Mouse (Mus musculus): Measurements from ENCODE around the gene Aebp2. TPM values are rescaled to one million over a fixed set of nuclear protein-coding genes. Genes with fewer than 3 reads are reported as not detected.
"Not testable (repeated sequence)": the region's sequence is repeated elsewhere in the genome, so short reads cannot be mapped to it uniquely, and the experiment has no call there.

The Aebp2 gene
- 6.1 and 6.5 TPM in 2 replicates for polyA plus RNA-seq (2016; fragmentation: Nextera tagmentation; extraction: Ambion mirVana)

DNA sequence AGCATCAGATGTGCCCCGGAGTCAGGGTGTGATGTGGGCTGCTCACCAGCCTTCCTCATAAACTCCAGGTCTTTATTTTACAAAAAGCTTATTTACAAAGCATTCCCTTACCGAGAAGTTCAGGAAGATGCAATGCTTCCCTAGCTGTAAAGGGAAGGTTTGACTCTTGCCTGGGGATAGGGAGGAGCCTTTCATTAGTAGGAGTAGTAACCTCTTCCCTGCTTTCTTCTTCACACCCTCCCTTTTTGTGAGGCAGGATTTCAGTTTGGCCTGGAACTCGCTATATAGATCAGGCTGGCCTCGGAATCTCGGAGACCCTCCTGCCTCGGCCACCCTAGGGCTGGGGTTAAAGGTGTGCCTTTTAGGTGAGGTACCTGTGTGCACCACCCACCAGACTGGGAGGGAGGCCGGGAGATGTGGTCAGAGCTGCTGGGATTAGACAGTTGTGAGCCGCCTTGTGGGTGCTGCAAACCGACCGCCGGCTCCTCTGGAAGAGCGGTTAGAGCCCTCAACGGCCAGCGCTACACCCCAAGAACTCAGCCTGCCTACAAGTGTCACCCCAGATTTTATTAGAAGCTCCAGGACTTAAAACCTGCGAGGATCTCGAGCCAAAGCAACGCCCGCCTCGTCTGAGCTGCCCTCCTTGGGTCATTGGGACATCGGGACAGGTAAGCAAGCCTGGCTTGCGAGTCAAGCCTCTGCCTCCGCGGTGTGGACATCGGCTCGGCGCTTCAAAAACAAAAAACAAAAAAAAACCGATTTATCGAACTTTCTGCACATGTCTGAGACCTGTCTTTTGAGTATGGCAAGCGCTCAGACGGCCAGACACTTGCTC is at the start of gene Aebp2:
Aebp2 (plus strand) TSS at position 273 of the 835 bp plus-strand sequence.
- WGBS (ENCODE audit: insufficient replicate concordance), result 41% methylated on average over 30 of the region's 30 CpGs

GRCm38 (mm10) chr6:140574943-140575342 is 47.5 kb upstream of the Aebp2 start:
- no peak for ATAC-seq
- Histone ChIP-seq H3K27ac (no peak overlapping the region), H3K36me3 (peaks cover 42% of the 10 kb centered on the region), H3K9ac (no peak overlapping the region), H3K9me3 (replicated peaks) (no peaks in the 10 kb centered on the region), H3K4me1 (0 out of 2 replicates have a peak, but pooled peaks cover 7% of the 10 kb centered on the region), H3K27me3 (replicated peaks) (no peaks in the 10 kb centered on the region), H3K4me3 (no peak overlapping the region), H3K4me2 (no peak overlapping the region)
- 77% methylated on average over 3 of the region's 3 CpGs for WGBS (ENCODE audit: insufficient replicate concordance)

More for the DNA sequence above, at the start of gene Aebp2:
- Histone ChIP-seq H3K4me1 (peaks cover 39% of the 10 kb centered on the region), H3K4me3 (peak within 1 kb of the TSS; percentile 90), H3K27me3 (replicated peaks) (peaks cover 6% of the 10 kb centered on the region; the same call in 1 of the 2 replicates), H3K9ac (peak within 1 kb of the TSS; percentile 93), H3K4me2 (peak within 1 kb of the TSS; percentile 98), H3K27ac (peak within 1 kb of the TSS; percentile 89), H3K36me3 (0 out of 2 replicates have a peak, but pooled peaks cover 5% of the 10 kb centered on the region), H3K9me3 (replicated peaks) (no peaks in the 10 kb centered on the region)
- no peak for ATAC-seq

DNA sequence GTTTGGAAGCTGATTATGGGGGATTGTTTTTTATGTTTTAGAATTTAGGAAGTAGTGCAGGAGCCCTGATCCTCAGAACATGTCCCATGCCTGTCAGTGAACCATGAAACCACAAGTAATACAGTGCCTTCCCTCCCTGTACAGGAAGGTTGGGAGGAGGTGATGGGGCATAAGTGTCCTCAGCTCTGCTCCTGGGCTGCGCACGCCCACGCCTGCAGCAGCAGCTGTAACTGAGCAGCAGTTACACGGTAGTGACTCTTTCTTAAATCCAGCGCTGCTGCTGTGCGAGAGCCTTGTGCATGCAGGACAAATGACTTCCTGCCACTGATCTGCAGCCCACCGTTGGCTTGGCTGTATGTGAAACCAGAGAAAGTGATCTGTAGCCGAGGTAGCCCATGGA is 46.3 kb upstream of the Aebp2 start:
- no peak for ATAC-seq

GRCm38 (mm10) chr6:140576961-140577821 is 45.3 kb upstream of the Aebp2 start:
- Histone ChIP-seq H3K4me1 (0 out of 2 replicates have a peak, but pooled peaks cover 7% of the 10 kb centered on the region), H3K27ac (no peak overlapping the region), H3K9me3 (replicated peaks) (no peaks in the 10 kb centered on the region), H3K4me2 (no peak overlapping the region), H3K36me3 (peaks cover 29% of the 10 kb centered on the region; the same call in 1 of the 2 replicates), H3K9ac (no peak overlapping the region), H3K27me3 (replicated peaks) (no peaks in the 10 kb centered on the region), H3K4me3 (no peak overlapping the region)
- no peak for ATAC-seq
- WGBS (ENCODE audit: insufficient replicate concordance), result 67% methylated on average over 18 of the region's 18 CpGs

More for the DNA sequence above, 46.3 kb upstream of the Aebp2 start:
- Histone ChIP-seq H3K4me1 (0 out of 2 replicates have a peak, but pooled peaks cover 7% of the 10 kb centered on the region), H3K36me3 (peaks cover 35% of the 10 kb centered on the region; the same call in 1 of the 2 replicates), H3K4me3 (no peak overlapping the region), H3K9me3 (replicated peaks) (no peaks in the 10 kb centered on the region), H3K27ac (no peak overlapping the region), H3K27me3 (replicated peaks) (no peaks in the 10 kb centered on the region), H3K4me2 (no peak overlapping the region), H3K9ac (no peak overlapping the region)
- 70% methylated on average over 8 of the region's 8 CpGs for WGBS (ENCODE audit: insufficient replicate concordance)

DNA sequence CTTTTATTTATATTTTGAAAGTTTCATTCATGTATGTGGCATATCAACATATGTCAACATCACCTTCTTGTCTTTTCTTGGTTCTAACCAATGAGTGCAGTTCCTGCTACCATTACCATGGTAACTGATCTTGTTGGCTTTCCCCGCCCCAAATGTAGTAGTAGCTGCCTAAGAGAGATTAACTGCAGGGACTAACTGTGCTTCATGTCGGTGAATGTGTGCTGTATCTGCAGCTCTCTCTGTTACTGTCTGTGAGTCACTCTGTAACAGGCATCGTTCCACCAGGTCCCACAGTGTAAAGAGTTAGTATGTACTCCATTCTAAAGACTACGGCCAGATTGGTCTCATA is 44.7 kb upstream of the Aebp2 start:
- no peak overlapping the region for H3K27ac ChIP-seq
- no peak overlapping the region for H3K9ac ChIP-seq
- H3K9me3 ChIP-seq (replicated peaks), result no peaks in the 10 kb centered on the region
- 0 out of 2 replicates have a peak, but pooled peaks have one; percentile 37 for ATAC-seq
- no peaks in the 10 kb centered on the region for H3K27me3 ChIP-seq (replicated peaks)
- 0 out of 2 replicates have a peak, but pooled peaks cover 7% of the 10 kb centered on the region for H3K4me1 ChIP-seq
- no peak overlapping the region for H3K4me2 ChIP-seq
- WGBS (ENCODE audit: insufficient replicate concordance), result 66% methylated on average over 4 of the region's 4 CpGs
- H3K4me3 ChIP-seq, result no peak overlapping the region
- H3K36me3 ChIP-seq, result peaks cover 26% of the 10 kb centered on the region; the same call in 1 of the 2 replicates

DNA sequence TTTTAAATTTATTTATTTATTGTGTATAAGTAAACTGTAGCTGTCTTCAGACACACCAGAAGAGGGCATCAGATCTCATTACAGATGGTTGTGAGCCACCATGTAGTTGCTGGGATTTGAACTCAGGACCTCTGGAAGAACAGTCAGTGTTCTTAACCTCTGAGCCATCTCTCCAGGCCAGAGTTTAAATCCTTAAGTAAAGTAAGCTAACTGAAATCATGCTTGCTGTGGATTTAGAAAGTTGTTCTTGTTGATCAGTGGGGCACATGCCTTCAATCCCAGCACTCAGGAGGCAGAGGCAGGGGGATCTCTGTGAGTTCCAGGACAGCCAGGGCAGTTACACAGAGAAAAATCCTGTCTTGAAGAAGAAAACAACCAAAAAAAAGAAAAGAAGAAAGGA is 43.5 kb upstream of the Aebp2 start:
- not testable (repeated sequence) for H3K9me3 ChIP-seq (replicated peaks); H3K9ac ChIP-seq; H3K27me3 ChIP-seq (replicated peaks); H3K4me1 ChIP-seq; ATAC-seq; H3K27ac ChIP-seq; H3K4me3 ChIP-seq; H3K4me2 ChIP-seq
- peaks cover 22% of the 10 kb centered on the region; the same call in 1 of the 2 replicates for H3K36me3 ChIP-seq

DNA sequence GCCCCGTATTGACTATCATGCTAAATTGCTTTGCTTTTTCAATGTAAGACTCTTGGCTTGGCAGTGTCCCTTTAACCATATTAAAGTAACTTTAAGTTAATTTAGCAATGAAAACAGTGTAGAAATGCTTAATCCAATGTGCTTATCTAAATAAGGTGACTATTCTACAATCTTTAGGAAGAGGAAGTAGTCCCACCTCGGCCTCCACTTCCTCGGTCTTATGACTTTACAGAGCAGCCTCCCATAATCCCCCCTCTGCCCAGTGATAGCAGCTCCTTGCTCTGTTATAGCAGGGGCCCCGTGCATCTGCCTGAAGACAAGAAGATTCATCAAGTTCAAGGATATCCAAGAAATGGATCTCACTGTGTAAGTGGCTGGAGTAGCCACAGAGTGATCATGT is 42.3 kb upstream of the Aebp2 start:
- no peaks in the 10 kb centered on the region for H3K9me3 ChIP-seq (replicated peaks)
- peaks cover 22% of the 10 kb centered on the region; the same call in 1 of the 2 replicates for H3K36me3 ChIP-seq
- H3K4me2 ChIP-seq, result no peak overlapping the region
- no peak overlapping the region for H3K4me3 ChIP-seq
- no peak overlapping the region for H3K9ac ChIP-seq
- no peak for ATAC-seq
- no peak overlapping the region for H3K27ac ChIP-seq
- H3K27me3 ChIP-seq (replicated peaks), result no peaks in the 10 kb centered on the region
- 42% methylated on average over 4 of the region's 4 CpGs for WGBS (ENCODE audit: insufficient replicate concordance)
- 0 out of 2 replicates have a peak, but pooled peaks cover 7% of the 10 kb centered on the region for H3K4me1 ChIP-seq

- Histone ChIP-seq H3K4me1 (no peaks in the 10 kb centered on the region), H3K4me3 (no peak overlapping the region), H3K27me3 (replicated peaks) (no peaks in the 10 kb centered on the region), H3K9ac (no peak overlapping the region), H3K9me3 (replicated peaks) (no peaks in the 10 kb centered on the region), H3K27ac (no peak overlapping the region), H3K36me3 (peaks cover 49% of the 10 kb centered on the region), H3K4me2 (no peak overlapping the region)
- ATAC-seq, result no peak
- WGBS (ENCODE audit: insufficient replicate concordance), result 78% methylated on average over 8 of the region's 8 CpGs
These were observed 35.7 kb upstream of the Aebp2 start for GRCm38 (mm10) chr6:140586714-140587259.

GRCm38 (mm10) chr6:140591331-140591730 is 31.1 kb upstream of the Aebp2 start:
- H3K27ac ChIP-seq, result no peak overlapping the region
- no peaks in the 10 kb centered on the region for H3K9me3 ChIP-seq (replicated peaks)
- no peaks in the 10 kb centered on the region for H3K27me3 ChIP-seq (replicated peaks)
- 74% methylated on average over 5 of the region's 5 CpGs for WGBS (ENCODE audit: insufficient replicate concordance)
- H3K4me2 ChIP-seq, result no peak overlapping the region
- no peak overlapping the region for H3K9ac ChIP-seq
- ATAC-seq, result no peak
- no peak overlapping the region for H3K4me3 ChIP-seq
- H3K4me1 ChIP-seq, result no peaks in the 10 kb centered on the region
- H3K36me3 ChIP-seq, result peaks cover 55% of the 10 kb centered on the region

- WGBS (ENCODE audit: insufficient replicate concordance), result 81% methylated on average over 8 of the region's 8 CpGs
- ATAC-seq, result no peak
These were observed 29.8 kb upstream of the Aebp2 start for GRCm38 (mm10) chr6:140592713-140593112.

GRCm38 (mm10) chr6:140593420-140594170 is 28.9 kb upstream of the Aebp2 start:
- Histone ChIP-seq H3K9ac (no peak overlapping the region), H3K27me3 (replicated peaks) (no peaks in the 10 kb centered on the region), H3K4me3 (no peak overlapping the region), H3K9me3 (replicated peaks) (no peaks in the 10 kb centered on the region), H3K36me3 (peaks cover 40% of the 10 kb centered on the region), H3K4me1 (no peaks in the 10 kb centered on the region), H3K27ac (no peak overlapping the region), H3K4me2 (no peak overlapping the region)
- no peak for ATAC-seq
- 82% methylated on average over 17 of the region's 17 CpGs for WGBS (ENCODE audit: insufficient replicate concordance)

More at GRCm38 (mm10) chr6:140592713-140593112, 29.8 kb upstream of the Aebp2 start:
- H3K4me1 ChIP-seq, result no peaks in the 10 kb centered on the region
- no peaks in the 10 kb centered on the region for H3K9me3 ChIP-seq (replicated peaks)
- H3K9ac ChIP-seq, result no peak overlapping the region
- H3K27ac ChIP-seq, result no peak overlapping the region
- H3K4me2 ChIP-seq, result no peak overlapping the region
- peaks cover 45% of the 10 kb centered on the region for H3K36me3 ChIP-seq
- H3K27me3 ChIP-seq (replicated peaks), result no peaks in the 10 kb centered on the region
- H3K4me3 ChIP-seq, result no peak overlapping the region
